ENCODE assay signal across 17 mouse cellular contexts in genomic region chr5:129869238-129869995, GRCm38 (mm10). TPM values are rescaled to one million over a fixed set of nuclear protein-coding genes. Genes with fewer than 3 reads are reported as not detected.
"Had no signal": no experiment of that assay in that cellular context is flagged by ENCODE, and none has a peak within 500 bp of the region (broad histone marks: within the 10 kb centered on the region; RNA-seq: fewer than 3 reads in every experiment).

No protein-coding gene starts in this region.

- DNase-seq: kidney, adult 2 months; kidney, postnatal 25 days; layer of hippocampus, adult 9-11 months; liver, postnatal 0 days; lung, embryonic 14.5 days; retina, postnatal 1 day; right cerebral cortex, postnatal 25 days; spleen, adult 18-20 months; thymus, postnatal 25 days had no signal

- H3K27ac ChIP-seq: kidney, postnatal 0 days; layer of hippocampus, adult 2 months; liver, embryonic 14.5 days; macrophage; midbrain, embryonic 12.5 days; midbrain, embryonic 15.5 days; neural tube, embryonic 13.5 days had no signal

- H3K4me3 ChIP-seq: layer of hippocampus, adult 2 months; midbrain, embryonic 12.5 days; midbrain, embryonic 15.5 days; neural tube, embryonic 13.5 days had no signal

RNA-seq across cellular contexts. Expression of gene Zbed5, which starts 26.1 kb away (rescaled TPM):
- total RNA-seq: megakaryocyte, adult 5-6 weeks had no signal

RNA-seq across cellular contexts. Expression of gene Phkg1, which starts 28.9 kb away (rescaled TPM):
- total RNA-seq: megakaryocyte, adult 5-6 weeks had no signal
